Mouse (Mus musculus): ENCODE measurements around the gene Cdcp2.

Gene Cdcp2

GRCm38 (mm10) chr4:107096841-107097373 lies at the start of gene Cdcp2:
Gene Cdcp2 (plus strand): TSS chr4:107096891.
- DNase-seq, result no peak

- peak; percentile 10 for DNase-seq
Measured at GRCm38 (mm10) chr4:107047806-107048205, 48.9 kb upstream of the Cdcp2 start.

GRCm38 (mm10) chr4:107048568-107049162 lies 48.0 kb upstream of the Cdcp2 start:
- peak; percentile 54 for DNase-seq

GRCm38 (mm10) chr4:107051889-107052288 lies 44.8 kb upstream of the Cdcp2 start:
- no peak for DNase-seq

- peak; percentile 24 for DNase-seq
Measured at GRCm38 (mm10) chr4:107052962-107053553, 43.6 kb upstream of the Cdcp2 start.

GRCm38 (mm10) chr4:107056088-107056487 lies 40.6 kb upstream of the Cdcp2 start:
- no peak for DNase-seq

- no peak for DNase-seq
Measured at GRCm38 (mm10) chr4:107058346-107058745, 38.3 kb upstream of the Cdcp2 start.

GRCm38 (mm10) chr4:107058781-107059180 lies 37.9 kb upstream of the Cdcp2 start:
- DNase-seq, result peak; percentile 37

GRCm38 (mm10) chr4:107061560-107061959 lies 35.1 kb upstream of the Cdcp2 start:
- DNase-seq, result no peak

- no peak for DNase-seq
Measured at GRCm38 (mm10) chr4:107063214-107063613, 33.5 kb upstream of the Cdcp2 start.

GRCm38 (mm10) chr4:107064394-107065098 lies 32.1 kb upstream of the Cdcp2 start:
- DNase-seq, result no peak

GRCm38 (mm10) chr4:107066252-107067124 lies 30.2 kb upstream of the Cdcp2 start, which contains the start of the genes Mrpl37 and Cyb5rl:
Gene Mrpl37 (minus strand): TSS chr4:107066868.
Gene Cyb5rl (plus strand): TSS chr4:107066988.
- peak; percentile 98 for DNase-seq

GRCm38 (mm10) chr4:107067151-107067840 lies 29.4 kb upstream of the Cdcp2 start:
- DNase-seq, result peak; percentile 49

- no peak for DNase-seq
Measured at GRCm38 (mm10) chr4:107072343-107072742, 24.3 kb upstream of the Cdcp2 start.

- DNase-seq, result peak; percentile 9
Measured at GRCm38 (mm10) chr4:107075456-107075855, 21.2 kb upstream of the Cdcp2 start.

GRCm38 (mm10) chr4:107078894-107079293 lies 17.8 kb upstream of the Cdcp2 start:
- no peak for DNase-seq

- no peak for DNase-seq
Measured at GRCm38 (mm10) chr4:107079716-107080115, 17.0 kb upstream of the Cdcp2 start.

- no peak for DNase-seq
Measured at GRCm38 (mm10) chr4:107082185-107082584, 14.5 kb upstream of the Cdcp2 start.

GRCm38 (mm10) chr4:107083126-107083525 lies 13.6 kb upstream of the Cdcp2 start:
- DNase-seq, result no peak

GRCm38 (mm10) chr4:107084343-107084742 lies 12.3 kb upstream of the Cdcp2 start:
- peak; percentile 19 for DNase-seq

GRCm38 (mm10) chr4:107084858-107085257 lies 11.8 kb upstream of the Cdcp2 start:
- DNase-seq, result peak; percentile 16

GRCm38 (mm10) chr4:107091696-107092095 lies 5.0 kb upstream of the Cdcp2 start:
- no peak for DNase-seq
